Mouse (Mus musculus) liver, embryonic 16.5 days (tissue): ENCODE measurements around the gene Batf. TPM values are rescaled to one million over a fixed set of nuclear protein-coding genes. Genes with fewer than 3 reads are reported as not detected.
A peak's percentile ranks its signal among the peaks of the same experiment; 100 is the strongest.
"Not testable (repeated sequence)": the region's sequence is repeated elsewhere in the genome, so short reads cannot be mapped to it uniquely, and the experiment has no call there.

Experiments used
- ATAC-seq: fragments of 200-750 bp; cut with Nextera tagmentation; 2 replicates; pipeline ENCODE4 v1.8.0; 2017; ENCODE audit warnings: low read depth, mild to moderate bottlenecking, moderate number of reproducible peaks, moderate library complexity
- H3K27ac ChIP-seq: fragments of 300-500 bp; sonication (generic); 2 replicates; pipeline ENCODE4 v1.5.1; 2014; ENCODE audit warnings: mild to moderate bottlenecking, low read length
- H3K27me3 ChIP-seq: fragments of 300-500 bp; sonication (generic); 2 replicates; pipeline ENCODE4 v1.6.1; 2014; ENCODE audit warnings: low read depth, low read length, mixed read lengths; ENCODE audit not compliant: control insufficient read depth, insufficient read depth
- H3K36me3 ChIP-seq: fragments of 300-500 bp; sonication (generic); 2 replicates; pipeline ENCODE4 v1.6.1; 2014; ENCODE audit warnings: mild to moderate bottlenecking; ENCODE audit not compliant: control insufficient read depth, insufficient read depth
- H3K4me1 ChIP-seq: fragments of 300-500 bp; sonication (generic); 2 replicates; pipeline ENCODE4 v1.6.1; 2014; ENCODE audit warnings: low read depth, low read length, mixed read lengths; ENCODE audit not compliant: control insufficient read depth
- H3K4me2 ChIP-seq: fragments of 300-500 bp; sonication (generic); 2 replicates; pipeline ENCODE4 v1.6.1; 2014; ENCODE audit warnings: low read depth, low read length, mixed read lengths
- H3K4me3 ChIP-seq: fragments of 300-500 bp; sonication (generic); 2 replicates; pipeline ENCODE4 v1.5.1; 2014; ENCODE audit warnings: low read depth, mild to moderate bottlenecking, low read length
- H3K9ac ChIP-seq: fragments of 300-500 bp; sonication (generic); 2 replicates; pipeline ENCODE4 v1.6.1; 2014; ENCODE audit warnings: low read depth, low read length
- H3K9me3 ChIP-seq: fragments of 300-500 bp; sonication (generic); replicated peaks from 2 replicates; pipeline ENCODE4 v1.6.1; 2016; ENCODE audit warnings: low read length; ENCODE audit not compliant: control insufficient read depth
- WGBS: fragments of 180-500 bp; shearing (Covaris S2); extraction: QIAGEN DNeasy Blood & Tissue Kit; methylation state at CpG from one replicate; pipeline ENCODE4 v1.1.7; 2014; ENCODE audit not compliant: insufficient replicate concordance; 5-methylcytosine and 5-hydroxymethylcytosine counted together
- polyA plus RNA-seq: library from polyadenylated mRNA; unstranded; fragments of >200 nt; fragmentation: Nextera tagmentation; extraction: Ambion mirVana; gene quantifications from 2 replicates; pipeline ENCODE4 v1.2.1, GENCODE M21; 2015

Gene Batf
- polyA plus RNA-seq, 1 experiment from 2014 or later = 2.5 TPM

DNA sequence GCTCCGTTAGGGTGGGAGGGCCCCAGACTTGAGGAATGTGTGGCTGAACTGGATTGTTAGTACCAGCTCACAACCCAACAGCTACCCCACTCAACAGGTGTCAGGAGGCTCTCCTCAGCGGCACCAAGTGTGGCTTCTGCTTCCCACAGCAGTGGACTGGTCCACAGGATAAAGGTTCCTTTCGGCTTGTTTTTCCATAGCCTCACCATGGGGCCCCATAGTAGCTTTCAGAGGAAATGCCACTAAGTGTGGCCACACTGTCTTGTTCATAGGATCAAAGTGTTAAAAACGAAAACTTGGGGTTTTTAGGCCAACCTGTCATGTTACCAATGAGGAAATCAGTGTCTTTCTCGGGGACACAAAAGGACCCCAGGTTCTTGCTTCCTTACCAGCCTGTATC lies 10.0 kb downstream of the Batf start:
- Histone ChIP-seq H3K4me1 (no peaks in the 10 kb centered on the region), H3K36me3 (no peaks in the 10 kb centered on the region), H3K27ac (no peak overlapping the region), H3K9me3 (no peaks in the 10 kb centered on the region), H3K9ac (no peak overlapping the region), H3K4me3 (no peak overlapping the region), H3K4me2 (no peak overlapping the region), H3K27me3 (no peaks in the 10 kb centered on the region)
- 64% methylated on average over 5 of the region's 5 CpGs for WGBS
- ATAC-seq = no peak

DNA sequence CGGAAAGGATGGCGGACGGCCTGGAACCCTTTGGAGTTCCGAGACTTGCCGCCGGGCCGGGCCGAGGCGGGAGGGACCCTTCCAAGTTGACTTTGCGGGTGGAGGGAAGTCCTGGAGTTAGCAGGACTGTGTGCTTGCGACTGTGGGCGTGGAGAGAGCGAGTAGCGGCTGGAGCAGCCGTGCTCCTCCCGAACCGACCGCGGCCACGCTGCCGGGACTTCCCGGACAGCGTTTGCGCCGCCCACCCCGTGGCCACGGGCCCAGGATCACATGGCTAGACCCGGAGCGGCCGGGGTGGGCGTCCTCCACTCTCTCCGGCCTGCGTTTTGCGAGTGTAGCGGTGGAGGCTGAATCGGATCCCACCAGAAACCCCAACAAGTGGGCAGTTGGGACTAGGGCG lies 11.7 kb downstream of the Batf start:
- WGBS = 40% methylated on average over 10 of the region's 37 CpGs
- not testable (repeated sequence) for H3K36me3 ChIP-seq, H3K9me3 ChIP-seq, H3K9ac ChIP-seq, H3K27me3 ChIP-seq, H3K4me3 ChIP-seq, H3K4me1 ChIP-seq, H3K27ac ChIP-seq
- peak overlapping the region; percentile 32; the same call in 1 of the 2 replicates for H3K4me2 ChIP-seq
- peak; percentile 81 for ATAC-seq

- Histone ChIP-seq H3K36me3 (no peaks in the 10 kb centered on the region), H3K4me3 (no peak overlapping the region), H3K27ac (no peak overlapping the region), H3K27me3 (no peaks in the 10 kb centered on the region), H3K9ac (no peak overlapping the region), H3K4me1 (peaks cover 8% of the 10 kb centered on the region), H3K4me2 (no peak overlapping the region), H3K9me3 (no peaks in the 10 kb centered on the region)
- no peak for ATAC-seq
- 65% methylated on average over 6 of the region's 6 CpGs for WGBS
These were observed 13.8 kb downstream of the Batf start for GRCm38 (mm10) chr12:85700191-85700841.

GRCm38 (mm10) chr12:85700842-85701223 lies 14.4 kb downstream of the Batf start:
- Histone ChIP-seq H3K9ac (no peak overlapping the region), H3K4me1 (peaks cover 9% of the 10 kb centered on the region), H3K27me3 (no peaks in the 10 kb centered on the region), H3K4me2 (no peak overlapping the region), H3K36me3 (no peaks in the 10 kb centered on the region), H3K9me3 (no peaks in the 10 kb centered on the region), H3K4me3 (no peak overlapping the region), H3K27ac (no peak overlapping the region)
- 69% methylated on average over 7 of the region's 7 CpGs for WGBS
- no peak for ATAC-seq

GRCm38 (mm10) chr12:85702166-85703055 lies 15.9 kb downstream of the Batf start:
- H3K4me1 ChIP-seq = peaks cover 9% of the 10 kb centered on the region
- H3K4me3 ChIP-seq = no peak overlapping the region
- H3K4me2 ChIP-seq = no peak overlapping the region
- WGBS = 72% methylated on average over 15 of the region's 15 CpGs
- H3K36me3 ChIP-seq = no peaks in the 10 kb centered on the region
- H3K9ac ChIP-seq = no peak overlapping the region
- no peaks in the 10 kb centered on the region for H3K9me3 ChIP-seq
- no peaks in the 10 kb centered on the region for H3K27me3 ChIP-seq
- no peak overlapping the region for H3K27ac ChIP-seq
- no peak for ATAC-seq

DNA sequence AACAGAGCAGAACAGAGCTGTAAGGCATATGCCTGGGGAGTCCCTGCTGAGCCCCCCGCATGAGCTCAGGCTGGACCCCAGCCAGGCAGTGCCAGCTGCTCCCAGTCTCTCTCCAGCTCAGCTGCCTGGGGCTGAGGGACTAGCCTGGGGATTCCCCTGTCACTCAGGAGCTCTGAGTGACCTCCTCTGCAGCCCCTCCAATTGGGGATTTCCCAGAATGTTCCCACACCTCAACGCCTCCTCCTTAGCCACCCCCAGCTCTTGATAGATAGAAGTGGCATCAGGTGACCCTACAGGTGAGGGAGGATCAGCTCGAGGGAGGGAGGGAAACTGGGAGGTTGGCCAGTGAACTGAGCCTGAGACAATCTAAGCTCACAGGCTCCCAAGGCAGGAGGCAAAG lies 17.0 kb downstream of the Batf start:
- WGBS = 61% methylated on average over 3 of the region's 3 CpGs
- H3K36me3 ChIP-seq = no peaks in the 10 kb centered on the region
- no peak overlapping the region for H3K9ac ChIP-seq
- no peak overlapping the region for H3K4me3 ChIP-seq
- no peaks in the 10 kb centered on the region for H3K9me3 ChIP-seq
- no peak for ATAC-seq
- no peak overlapping the region for H3K4me2 ChIP-seq
- H3K4me1 ChIP-seq = peaks cover 9% of the 10 kb centered on the region
- no peak overlapping the region for H3K27ac ChIP-seq
- H3K27me3 ChIP-seq = no peaks in the 10 kb centered on the region

GRCm38 (mm10) chr12:85704566-85704965 lies 18.1 kb downstream of the Batf start:
- Histone ChIP-seq H3K4me1 (peaks cover 9% of the 10 kb centered on the region), H3K27ac (peak overlapping the region; percentile 78), H3K9ac (no peak overlapping the region), H3K4me2 (no peak overlapping the region), H3K9me3 (no peaks in the 10 kb centered on the region), H3K36me3 (no peaks in the 10 kb centered on the region), H3K4me3 (no peak overlapping the region), H3K27me3 (no peaks in the 10 kb centered on the region)
- ATAC-seq = no peak
- WGBS = 31% methylated on average over 7 of the region's 7 CpGs

GRCm38 (mm10) chr12:85705002-85705830 lies 18.7 kb downstream of the Batf start:
- Histone ChIP-seq H3K4me2 (peak overlapping the region; percentile 73), H3K4me3 (peak overlapping the region; percentile 55), H3K4me1 (peaks cover 9% of the 10 kb centered on the region), H3K9ac (peak overlapping the region; percentile 53), H3K27ac (peak overlapping the region; percentile 78), H3K36me3 (no peaks in the 10 kb centered on the region), H3K27me3 (no peaks in the 10 kb centered on the region), H3K9me3 (no peaks in the 10 kb centered on the region)
- peak; percentile 86 for ATAC-seq
- WGBS = 5% methylated on average over 20 of the region's 20 CpGs
